Mouse (Mus musculus): Measurements from ENCODE around the gene Pced1a.

- TF ChIP-seq GATA1 (IDR thresholded peaks at IDR 0.05; ENCODE audit: low read length) (no peak), TAL1 (IDR thresholded peaks at IDR 0.05; ENCODE audit: low read length) (no peak)
Measured at GRCm38 (mm10) chr2:130400046-130400445, 24.5 kb downstream of the Pced1a start.

Measured in erythroblast, embryonic 14.5 days (primary cell).